Mouse (Mus musculus): Measurements from ENCODE around the gene Tcaf1.

- no peak for TF ChIP-seq POLR2A (IDR thresholded peaks at IDR 0.05; ENCODE audit: borderline replicate concordance, extremely low read depth, low read depth, low read length)
- no peak for TF ChIP-seq CTCF (IDR thresholded peaks at IDR 0.05; ENCODE audit: insufficient read depth, low read length)
These were observed 29.2 kb upstream of the Tcaf1 start, which contains the start of gene Olfr453 for GRCm38 (mm10) chr6:42739071-42739470.
